Mouse (Mus musculus) embryonic facial prominence, embryonic 14.5 days (tissue): Measurements from ENCODE around the gene Filip1l. TPM values are rescaled to one million over a fixed set of nuclear protein-coding genes. Genes with fewer than 3 reads are reported as not detected.

Source experiments
- ATAC-seq: fragments of 200-750 bp; cut with Nextera tagmentation; 2 replicates; pipeline ENCODE4 v1.8.0; 2017; ENCODE audit warnings: low read depth, moderate number of reproducible peaks, moderate TSS enrichment
- DNase-seq: peaks from one replicate; pipeline ENCODE4 v3.0.0-alpha.2; 2015; ENCODE audit warnings: low spot score
- H3K27ac ChIP-seq: fragments of 300-500 bp; sonication (generic); replicated peaks from 2 replicates; pipeline ENCODE4 v1.5.1; 2014; ENCODE audit warnings: low read depth, mild to moderate bottlenecking, low read length, moderate library complexity
- H3K27me3 ChIP-seq: fragments of 300-500 bp; sonication (generic); replicated peaks from 2 replicates; pipeline ENCODE4 v1.6.1; 2014; ENCODE audit warnings: low read length; ENCODE audit not compliant: control insufficient read depth, insufficient read depth
- H3K36me3 ChIP-seq: fragments of 300-500 bp; sonication (generic); 2 replicates; pipeline ENCODE4 v1.6.1; 2014; ENCODE audit warnings: low read length, mixed read lengths; ENCODE audit not compliant: control insufficient read depth, insufficient read depth
- H3K4me1 ChIP-seq: fragments of 300-500 bp; sonication (generic); 2 replicates; pipeline ENCODE4 v1.6.1; 2014; ENCODE audit warnings: antibody characterized with exemption, low read length; ENCODE audit not compliant: control insufficient read depth, insufficient read depth
- H3K4me2 ChIP-seq: fragments of 300-500 bp; sonication (generic); 2 replicates; pipeline ENCODE4 v1.6.1; 2014; ENCODE audit warnings: low read depth, mild to moderate bottlenecking, low read length, moderate library complexity, mixed read lengths
- H3K4me3 ChIP-seq: fragments of 300-500 bp; sonication (generic); 2 replicates; pipeline ENCODE4 v1.5.1; 2014; ENCODE audit warnings: low read depth, mild to moderate bottlenecking, low read length
- H3K9ac ChIP-seq: fragments of 300-500 bp; sonication (generic); 2 replicates; pipeline ENCODE4 v1.6.1; 2014; ENCODE audit warnings: low read depth, mild to moderate bottlenecking, low read length, moderate library complexity, mixed read lengths
- H3K9me3 ChIP-seq: fragments of 300-500 bp; sonication (generic); 2 replicates; pipeline ENCODE4 v1.6.1; 2016; ENCODE audit warnings: low read length; ENCODE audit not compliant: control insufficient read depth
- WGBS: fragments of 180-500 bp; shearing (Covaris S2); extraction: QIAGEN DNeasy Blood & Tissue Kit; methylation state at CpG from one replicate; pipeline ENCODE4 v1.1.7; 2014; 5-methylcytosine and 5-hydroxymethylcytosine counted together
- polyA plus RNA-seq: library from polyadenylated mRNA; unstranded; fragments of >200 nt; fragmentation: Nextera tagmentation; extraction: Ambion mirVana; gene quantifications from 2 replicates; pipeline ENCODE4 v1.2.1, GENCODE M21; 2014

The Filip1l gene
- polyA plus RNA-seq, 1 experiment from 2014 or later: 30.2 TPM

DNA sequence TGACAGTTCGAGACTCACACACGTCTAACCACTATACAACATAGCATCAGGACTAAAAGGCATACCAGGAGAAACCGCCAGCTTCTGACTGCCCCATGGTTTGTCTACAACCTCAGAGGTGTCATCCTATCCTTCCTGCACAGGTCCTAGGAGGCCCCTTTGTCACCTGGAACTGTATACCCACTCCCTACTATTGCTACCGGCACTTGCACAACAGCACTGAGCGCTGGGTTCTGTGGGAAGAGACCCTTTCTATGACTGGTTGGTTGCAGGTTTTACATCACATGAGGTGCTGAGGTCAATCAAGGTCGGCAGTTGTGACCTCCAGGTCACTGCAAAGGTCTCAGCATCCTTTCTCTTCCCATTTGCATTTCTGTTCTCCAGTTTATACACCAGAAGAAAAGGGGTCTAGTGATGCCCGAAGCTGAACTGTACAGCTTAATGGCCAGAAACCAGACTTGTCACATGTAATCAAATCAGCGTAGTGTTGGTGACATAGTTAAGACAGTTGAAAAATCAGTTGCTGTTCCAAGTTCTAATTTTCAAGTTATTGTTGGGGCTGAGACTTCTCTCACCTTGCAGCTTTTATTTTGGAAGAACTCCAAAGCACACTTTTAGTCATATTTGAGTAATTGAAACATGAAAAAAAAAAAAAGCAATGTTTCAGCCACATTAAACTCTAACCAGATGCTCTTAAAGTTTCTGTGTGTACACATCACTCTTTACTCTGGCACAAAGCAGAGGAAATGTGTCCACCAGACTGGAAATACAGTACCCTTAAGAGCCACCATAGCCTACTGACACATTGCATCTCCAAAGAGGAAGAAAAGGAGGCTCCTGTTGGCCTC is 12.9 kb upstream of the Filip1l start:
- WGBS: 68% methylated on average over 8 of the region's 8 CpGs
- H3K36me3 ChIP-seq: no peaks in the 10 kb centered on the region
- no peak overlapping the region for H3K4me3 ChIP-seq
- H3K9ac ChIP-seq: no peak overlapping the region
- no peaks in the 10 kb centered on the region for H3K9me3 ChIP-seq
- H3K27ac ChIP-seq: peak overlapping the region; percentile 10; the same call in 1 of the 2 replicates
- peaks cover 8% of the 10 kb centered on the region; the same call in 1 of the 2 replicates for H3K4me1 ChIP-seq
- H3K27me3 ChIP-seq: no peaks in the 10 kb centered on the region
- DNase-seq (no peak), ATAC-seq (no peak)
- H3K4me2 ChIP-seq: no peak overlapping the region

DNA sequence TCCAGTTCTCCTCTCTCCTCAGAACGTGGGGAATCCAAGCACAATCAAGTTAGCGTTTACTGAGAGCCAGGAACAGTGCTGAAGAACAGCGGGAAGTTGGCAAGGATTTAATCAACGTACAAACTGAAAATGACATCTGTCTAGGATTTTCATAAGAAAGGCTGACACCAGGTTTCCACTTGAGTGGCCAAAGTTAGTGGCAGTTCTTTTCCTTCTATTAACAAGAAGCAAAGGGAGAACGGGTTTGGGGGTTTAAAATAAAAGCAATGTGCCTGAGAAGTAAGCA is 12.3 kb upstream of the Filip1l start:
- no peaks in the 10 kb centered on the region for H3K27me3 ChIP-seq
- WGBS: 36% methylated on average over 5 of the region's 5 CpGs
- peak; percentile 62; the same call in 1 of the 2 replicates for ATAC-seq
- peak overlapping the region; percentile 10; the same call in 1 of the 2 replicates for H3K27ac ChIP-seq
- DNase-seq: peak; percentile 80
- H3K4me3 ChIP-seq: no peak overlapping the region
- no peaks in the 10 kb centered on the region for H3K36me3 ChIP-seq
- no peak overlapping the region for H3K4me2 ChIP-seq
- peaks cover 8% of the 10 kb centered on the region; the same call in 1 of the 2 replicates for H3K4me1 ChIP-seq
- no peak overlapping the region for H3K9ac ChIP-seq
- no peaks in the 10 kb centered on the region for H3K9me3 ChIP-seq

DNA sequence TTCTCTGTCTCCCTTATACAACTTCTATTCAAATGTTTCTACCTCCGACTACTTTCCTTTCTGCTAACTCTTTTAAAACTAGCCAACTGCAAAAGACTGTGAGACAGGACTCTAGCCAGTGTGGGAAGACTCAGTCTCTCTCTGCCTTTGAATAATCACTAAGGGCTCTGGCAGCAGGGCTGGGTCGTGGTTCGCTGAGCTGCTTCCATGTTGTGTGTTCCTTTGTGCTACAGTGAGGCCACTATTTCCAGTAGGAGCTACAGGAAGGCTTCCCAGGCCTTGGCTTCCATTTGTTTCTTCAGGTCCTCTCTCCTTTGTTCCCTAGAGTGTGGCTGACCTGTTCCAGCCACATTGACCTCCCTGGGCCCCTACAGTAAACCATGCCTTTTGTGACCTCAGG is 6.6 kb upstream of the Filip1l start:
- no peaks in the 10 kb centered on the region for H3K27me3 ChIP-seq
- H3K9ac ChIP-seq: no peak overlapping the region
- WGBS: 77% methylated on average over 3 of the region's 3 CpGs
- no peak for ATAC-seq
- H3K4me3 ChIP-seq: no peak overlapping the region
- no peaks in the 10 kb centered on the region for H3K36me3 ChIP-seq
- DNase-seq: no peak
- H3K4me2 ChIP-seq: no peak overlapping the region
- no peak overlapping the region for H3K27ac ChIP-seq
- no peaks in the 10 kb centered on the region for H3K4me1 ChIP-seq
- no peaks in the 10 kb centered on the region for H3K9me3 ChIP-seq

DNA sequence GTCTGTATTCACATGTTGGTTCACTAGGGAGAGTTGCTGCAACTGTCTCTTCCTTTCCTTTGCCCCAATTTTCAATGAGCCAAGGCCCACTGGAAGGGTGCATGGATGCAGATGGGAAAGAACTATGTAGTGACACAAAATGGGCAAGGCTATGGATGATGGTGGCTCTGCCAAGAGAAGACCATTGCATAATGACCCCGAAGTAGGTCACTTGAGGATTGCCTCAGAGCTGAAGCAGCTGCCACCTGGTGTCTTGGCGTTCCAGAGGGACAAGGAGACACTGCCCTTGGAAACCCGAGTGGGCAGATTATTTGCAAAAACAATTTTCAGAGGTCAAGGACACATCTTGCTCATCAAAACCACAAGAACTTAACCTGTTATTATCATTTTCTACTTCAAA is 3.9 kb upstream of the Filip1l start:
- no peaks in the 10 kb centered on the region for H3K27me3 ChIP-seq
- no peak overlapping the region for H3K4me3 ChIP-seq
- no peak for DNase-seq
- 0 out of 2 replicates have a peak, but pooled peaks cover 4% of the 10 kb centered on the region for H3K4me1 ChIP-seq
- no peak overlapping the region for H3K27ac ChIP-seq
- no peak for ATAC-seq
- H3K4me2 ChIP-seq: no peak overlapping the region
- no peak overlapping the region for H3K9ac ChIP-seq
- no peaks in the 10 kb centered on the region for H3K9me3 ChIP-seq
- H3K36me3 ChIP-seq: no peaks in the 10 kb centered on the region
- 73% methylated on average over 3 of the region's 3 CpGs for WGBS

DNA sequence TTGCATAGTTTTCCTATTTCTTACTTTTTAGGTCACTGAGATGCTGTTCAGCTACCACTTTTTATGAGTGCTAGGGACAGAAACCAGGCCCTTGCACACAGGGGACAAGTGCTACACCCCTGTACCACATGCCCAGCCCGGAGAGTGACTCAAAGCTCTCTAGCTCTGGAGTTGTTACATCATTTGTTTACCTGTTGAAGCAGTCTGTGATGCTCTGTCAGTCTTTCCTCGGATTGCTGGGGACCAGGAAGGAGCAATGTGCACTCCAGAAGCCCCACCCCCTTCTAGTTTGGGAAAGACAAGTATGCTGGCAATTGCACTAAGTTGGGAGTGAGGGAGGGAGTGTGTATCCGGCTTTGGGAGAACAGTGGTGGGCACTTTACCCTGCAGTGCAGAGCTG is 3.2 kb upstream of the Filip1l start:
- Histone ChIP-seq H3K4me2 (no peak overlapping the region), H3K9ac (no peak overlapping the region), H3K9me3 (no peaks in the 10 kb centered on the region), H3K4me3 (no peak overlapping the region), H3K36me3 (no peaks in the 10 kb centered on the region), H3K27ac (no peak overlapping the region), H3K27me3 (no peaks in the 10 kb centered on the region), H3K4me1 (0 out of 2 replicates have a peak, but pooled peaks cover 5% of the 10 kb centered on the region)
- DNase-seq: no peak
- WGBS: 39% methylated on average over 3 of the region's 3 CpGs
- ATAC-seq: 0 out of 2 replicates have a peak, but pooled peaks have one; percentile 15

DNA sequence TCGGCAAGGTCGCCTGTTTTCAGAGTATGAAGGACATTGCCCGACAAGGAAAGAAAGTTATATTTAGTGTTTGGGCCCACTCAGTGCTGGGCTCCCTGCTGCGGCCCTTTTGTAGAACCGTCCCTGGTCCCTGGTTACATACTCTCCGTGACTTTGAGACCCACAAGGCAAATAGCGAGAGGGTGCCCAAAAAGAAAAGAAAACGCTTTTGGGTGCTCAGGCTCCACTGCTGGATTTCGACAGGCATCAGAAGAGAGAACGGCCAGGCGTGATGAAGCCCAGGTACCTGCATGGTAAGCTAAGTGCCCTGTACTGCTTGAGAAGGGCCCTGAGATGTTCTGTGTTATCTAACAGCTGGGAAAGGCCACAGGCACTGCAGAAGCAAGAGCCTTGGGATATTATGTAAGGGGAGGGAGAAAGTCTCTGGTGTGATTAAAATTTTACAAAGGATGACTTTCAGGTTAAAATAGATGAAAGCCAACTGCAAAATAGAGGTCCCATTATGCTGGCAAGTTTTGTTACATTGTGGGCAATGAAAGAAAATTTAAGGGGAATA is 351 bp downstream of the Filip1l start:
- no peaks in the 10 kb centered on the region for H3K36me3 ChIP-seq
- no peaks in the 10 kb centered on the region for H3K9me3 ChIP-seq
- 0 out of 2 replicates have a peak, but pooled peaks cover 5% of the 10 kb centered on the region for H3K4me1 ChIP-seq
- 79% methylated on average over 11 of the region's 11 CpGs for WGBS
- DNase-seq (no peak), ATAC-seq (no peak)
- H3K4me3 ChIP-seq: no peak overlapping the region
- no peak overlapping the region for H3K27ac ChIP-seq
- H3K4me2 ChIP-seq: no peak overlapping the region
- H3K27me3 ChIP-seq: no peaks in the 10 kb centered on the region
- H3K9ac ChIP-seq: no peak overlapping the region

DNA sequence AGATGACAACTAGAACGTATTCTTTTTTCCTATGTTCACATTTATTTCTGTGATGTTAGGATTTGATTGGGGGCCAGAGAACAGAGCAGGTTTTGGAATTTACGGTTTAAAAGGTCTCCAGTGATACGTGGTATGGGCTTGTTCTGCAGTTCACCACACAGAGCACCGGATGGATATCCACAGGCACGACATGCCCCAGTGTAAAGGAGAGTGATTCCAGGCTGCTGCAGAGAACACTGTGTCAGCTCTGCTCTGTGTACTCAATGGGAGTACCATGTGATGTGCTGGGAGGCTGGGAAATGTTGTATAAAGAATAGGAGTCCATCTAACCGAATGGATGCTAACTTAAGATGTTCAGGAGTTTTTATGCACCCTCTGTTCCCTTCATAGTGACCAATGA is 1.0 kb downstream of the Filip1l start:
- Histone ChIP-seq H3K4me1 (0 out of 2 replicates have a peak, but pooled peaks cover 5% of the 10 kb centered on the region), H3K27me3 (no peaks in the 10 kb centered on the region), H3K27ac (no peak overlapping the region), H3K4me2 (no peak overlapping the region), H3K9me3 (no peaks in the 10 kb centered on the region), H3K36me3 (no peaks in the 10 kb centered on the region), H3K9ac (no peak overlapping the region), H3K4me3 (no peak overlapping the region)
- DNase-seq (no peak), ATAC-seq (no peak)
- 50% methylated on average over 6 of the region's 6 CpGs for WGBS

DNA sequence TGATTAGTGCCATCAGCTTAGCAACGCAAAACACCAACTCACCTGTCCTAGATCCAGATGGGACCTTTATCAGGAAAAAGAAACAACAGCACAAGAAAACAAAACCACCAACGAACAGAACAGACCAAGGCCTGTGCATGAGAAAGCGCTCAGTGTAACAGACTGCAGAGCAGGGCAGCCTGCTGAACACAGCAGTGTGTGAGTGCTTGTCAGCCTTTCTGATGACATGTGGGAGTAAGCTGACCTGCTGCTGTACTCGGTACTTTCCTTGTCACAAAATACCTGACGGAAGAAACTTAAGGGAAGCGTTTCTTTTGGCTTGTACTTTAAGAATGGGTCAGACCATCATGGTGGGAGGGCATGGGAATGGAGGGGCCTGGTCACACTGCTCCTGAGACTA is 3.6 kb downstream of the Filip1l start:
- no peak for ATAC-seq
- Histone ChIP-seq H3K9me3 (no peaks in the 10 kb centered on the region), H3K36me3 (no peaks in the 10 kb centered on the region), H3K9ac (no peak overlapping the region), H3K4me3 (no peak overlapping the region), H3K27ac (no peak overlapping the region), H3K4me1 (0 out of 2 replicates have a peak, but pooled peaks cover 5% of the 10 kb centered on the region), H3K4me2 (no peak overlapping the region), H3K27me3 (no peaks in the 10 kb centered on the region)
- 67% methylated on average over 6 of the region's 6 CpGs for WGBS
- no peak for DNase-seq
